Mouse (Mus musculus): ENCODE data around the gene Myo1g. TPM values are rescaled to one million over a fixed set of nuclear protein-coding genes. Genes with fewer than 3 reads are reported as not detected.

Myo1g gene
- total and polyA plus RNA-seq, 3 experiments, result 1.4 to 7.2 (median 1.4) TPM

DNA sequence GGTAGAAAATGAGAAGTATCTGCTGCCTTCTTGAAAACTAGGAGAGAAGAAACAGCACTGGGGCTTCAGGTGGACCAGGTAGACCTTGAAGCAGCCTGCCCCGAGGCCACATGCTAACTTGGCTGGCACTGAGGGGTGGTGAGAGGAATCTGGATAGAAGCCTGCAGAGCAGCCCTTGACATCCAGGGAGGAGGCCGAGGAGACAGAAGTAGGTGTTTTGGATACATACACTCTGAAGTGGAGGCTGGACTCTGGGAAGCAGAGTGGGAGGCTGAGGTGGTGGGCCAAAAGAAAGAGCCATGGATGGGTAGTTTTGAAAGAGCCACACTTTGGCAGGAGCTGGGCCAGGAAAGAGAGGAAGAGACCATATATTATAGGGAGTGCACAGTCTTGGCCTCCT lies 41.5 kb downstream of the Myo1g start:
- H3K27me3 ChIP-seq (ENCODE audit: control insufficient read depth, insufficient read depth, low read length), result no peaks in the 10 kb centered on the region
- TF ChIP-seq EP300 (IDR thresholded peaks at IDR 0.05; ENCODE audit: insufficient read depth, low read depth, low read length), result no peak
- no peak for TF ChIP-seq POLR2A (IDR thresholded peaks at IDR 0.05; ENCODE audit: insufficient read depth, low read depth, low read length)
- TF ChIP-seq CTCF (IDR thresholded peaks at IDR 0.05), result no peak
- H3K9ac ChIP-seq (ENCODE audit: low read depth, low read length), result no peak overlapping the region
- no peaks in the 10 kb centered on the region for H3K79me2 ChIP-seq (replicated peaks; ENCODE audit: control insufficient read depth, insufficient read depth, low read length)
- intact Hi-C loops (cut with DNase I), result loop anchor here (5.0 kb wide), 1 partner anchor 48 kb away; no protein-coding TSS in a partner anchor
- H3K36me3 ChIP-seq (ENCODE audit: control insufficient read depth, insufficient read depth, low read length), result peaks cover 2% of the 10 kb centered on the region
- WGBS, result 51% methylated on average over 2 of the region's 2 CpGs
- H3K4me1 ChIP-seq (ENCODE audit: control insufficient read depth, insufficient read depth, low read length), result peaks cover 2% of the 10 kb centered on the region
- no peak overlapping the region for H3K4me3 ChIP-seq
- H3K27ac ChIP-seq, result no peak overlapping the region
- no peak for DNase-seq

DNA sequence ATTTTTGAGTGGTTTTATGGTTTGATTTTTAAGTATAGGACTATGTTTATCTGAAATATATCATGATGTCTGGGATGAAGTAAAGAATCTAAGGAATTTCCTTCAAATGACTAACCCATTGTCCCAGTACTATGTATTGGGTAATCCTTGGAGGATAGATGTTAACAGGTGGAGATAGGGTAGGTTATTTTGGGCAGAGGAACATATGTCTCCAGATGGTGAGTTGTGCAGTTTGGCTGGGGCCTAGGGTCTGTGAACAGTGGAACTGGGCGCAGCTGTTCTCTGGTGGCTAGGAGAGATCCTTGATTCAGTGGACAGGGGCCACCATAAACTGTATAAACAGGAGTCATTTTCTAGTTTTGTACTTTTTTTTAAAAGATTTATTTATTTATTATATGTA lies 43.4 kb downstream of the Myo1g start:
- WGBS, result 83% methylated on average over 1 of the region's 1 CpGs
- DNase-seq, result no peak
- H3K4me3 ChIP-seq, result no peak overlapping the region
- no peaks in the 10 kb centered on the region for H3K27me3 ChIP-seq (ENCODE audit: control insufficient read depth, insufficient read depth, low read length)
- peaks cover 18% of the 10 kb centered on the region for H3K36me3 ChIP-seq (ENCODE audit: control insufficient read depth, insufficient read depth, low read length)
- H3K4me1 ChIP-seq (ENCODE audit: control insufficient read depth, insufficient read depth, low read length), result peaks cover 6% of the 10 kb centered on the region
- no peak overlapping the region for H3K9ac ChIP-seq (ENCODE audit: low read depth, low read length)
- intact Hi-C loops (cut with DNase I), result loop anchor here (5.0 kb wide), 1 partner anchor 50 kb away; no protein-coding TSS in a partner anchor
- H3K27ac ChIP-seq, result no peak overlapping the region
- H3K79me2 ChIP-seq (replicated peaks; ENCODE audit: control insufficient read depth, insufficient read depth, low read length), result no peaks in the 10 kb centered on the region
- TF ChIP-seq CTCF (IDR thresholded peaks at IDR 0.05), result no peak
- no peak for TF ChIP-seq POLR2A (IDR thresholded peaks at IDR 0.05; ENCODE audit: insufficient read depth, low read depth, low read length)
- no peak for TF ChIP-seq EP300 (IDR thresholded peaks at IDR 0.05; ENCODE audit: insufficient read depth, low read depth, low read length)

DNA sequence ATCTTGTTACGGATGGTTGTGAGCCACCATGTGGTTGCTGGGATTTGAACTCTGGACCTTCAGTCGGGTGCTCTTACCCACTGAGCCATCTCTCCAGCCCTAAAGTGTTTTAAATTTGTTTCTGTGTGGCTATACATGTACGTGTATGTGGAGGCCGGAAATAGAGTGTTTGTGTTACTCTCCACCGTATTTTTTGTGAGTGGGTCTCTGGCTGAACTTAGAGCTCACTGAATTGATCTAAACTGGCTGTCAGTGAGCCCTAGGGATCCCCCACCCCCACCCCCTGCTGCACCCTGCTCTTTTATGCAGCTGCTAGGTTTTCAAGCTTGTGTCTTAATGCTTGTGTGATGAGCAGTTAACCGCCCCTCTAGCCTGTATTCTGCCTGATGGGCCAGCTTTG lies 43.9 kb downstream of the Myo1g start:
- DNase-seq, result no peak
- Histone ChIP-seq H3K27me3 (ENCODE audit: control insufficient read depth, insufficient read depth, low read length) (no peaks in the 10 kb centered on the region), H3K9ac (ENCODE audit: low read depth, low read length) (no peak overlapping the region), H3K4me1 (ENCODE audit: control insufficient read depth, insufficient read depth, low read length) (peaks cover 6% of the 10 kb centered on the region), H3K79me2 (replicated peaks; ENCODE audit: control insufficient read depth, insufficient read depth, low read length) (no peaks in the 10 kb centered on the region), H3K27ac (no peak overlapping the region), H3K4me3 (no peak overlapping the region), H3K36me3 (ENCODE audit: control insufficient read depth, insufficient read depth, low read length) (peaks cover 22% of the 10 kb centered on the region)
- intact Hi-C loops (cut with DNase I), result loop anchor here (1.0 to 5.0 kb wide), 2 partner anchors 50 to 69 kb away; partner anchors contain the start of gene Ccm2
- TF ChIP-seq CTCF (IDR thresholded peaks at IDR 0.05) (no peak), POLR2A (IDR thresholded peaks at IDR 0.05; ENCODE audit: insufficient read depth, low read depth, low read length) (no peak), EP300 (IDR thresholded peaks at IDR 0.05; ENCODE audit: insufficient read depth, low read depth, low read length) (no peak)
- 71% methylated on average over 6 of the region's 6 CpGs for WGBS

DNA sequence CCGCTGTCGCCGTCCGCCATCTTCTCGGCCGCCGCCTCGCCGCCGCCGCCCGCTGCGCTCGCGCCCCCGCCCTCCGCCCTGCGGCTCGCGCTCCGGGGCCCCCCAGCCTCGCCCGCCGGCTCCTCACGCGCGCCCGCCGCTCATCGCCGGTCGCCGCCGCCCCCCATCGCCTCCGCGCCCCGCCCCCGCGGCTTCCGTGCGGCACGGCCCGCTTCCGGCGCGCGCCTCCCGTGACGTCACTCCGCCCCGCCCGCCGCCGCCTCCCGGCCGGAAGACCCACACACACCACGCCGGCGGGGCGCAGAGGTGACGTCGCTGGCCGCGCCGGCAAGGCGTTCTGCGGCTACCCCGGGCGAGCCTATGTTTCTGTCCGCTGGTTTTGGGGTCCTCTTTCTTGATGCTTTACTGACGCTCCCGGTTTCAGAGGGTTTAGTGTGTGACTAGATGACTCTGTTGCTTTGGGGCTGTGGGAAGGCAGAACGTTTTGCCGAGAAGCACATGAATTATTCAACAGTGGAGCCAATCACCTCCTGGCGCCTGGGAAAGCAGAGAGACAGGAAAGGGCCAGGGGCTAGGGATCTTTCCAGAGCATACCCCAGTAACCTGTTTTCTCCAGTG lies 44.8 kb downstream of the Myo1g start, which contains the start of gene Purb:
Purb (minus strand) TSS at position 51 of the 618 bp plus-strand sequence.
- DNase-seq, result peak; percentile 95 to 97
- H3K9ac ChIP-seq (ENCODE audit: low read depth, low read length), result peak within 1 kb of the TSS; percentile 82
- peaks cover 30% of the 10 kb centered on the region for H3K36me3 ChIP-seq (ENCODE audit: control insufficient read depth, insufficient read depth, low read length)
- H3K27ac ChIP-seq, result peak within 1 kb of the TSS; percentile 90
- peaks cover 2% of the 10 kb centered on the region; the same call in 1 of the 2 replicates for H3K79me2 ChIP-seq (replicated peaks; ENCODE audit: control insufficient read depth, insufficient read depth, low read length)
- intact Hi-C loops (cut with DNase I), result loop anchor here (1.0 to 5.0 kb wide), 3 partner anchors 31 to 70 kb away; partner anchors contain the start of genes Ccm2 and H2afv
- WGBS, result 13% methylated on average over 76 of the region's 76 CpGs
- TF ChIP-seq EP300 (IDR thresholded peaks at IDR 0.05; ENCODE audit: insufficient read depth, low read depth, low read length), result 0 out of 2 replicates have a peak, but pooled peaks have one; percentile 29
- peak; percentile 16; the same call in 1 of the 2 replicates for TF ChIP-seq CTCF (IDR thresholded peaks at IDR 0.05)
- peak; percentile 95 for TF ChIP-seq POLR2A (IDR thresholded peaks at IDR 0.05; ENCODE audit: insufficient read depth, low read depth, low read length)
- peaks cover 6% of the 10 kb centered on the region for H3K4me1 ChIP-seq (ENCODE audit: control insufficient read depth, insufficient read depth, low read length)
- peak within 1 kb of the TSS; percentile 83 for H3K4me3 ChIP-seq
- H3K27me3 ChIP-seq (ENCODE audit: control insufficient read depth, insufficient read depth, low read length), result no peaks in the 10 kb centered on the region

DNA sequence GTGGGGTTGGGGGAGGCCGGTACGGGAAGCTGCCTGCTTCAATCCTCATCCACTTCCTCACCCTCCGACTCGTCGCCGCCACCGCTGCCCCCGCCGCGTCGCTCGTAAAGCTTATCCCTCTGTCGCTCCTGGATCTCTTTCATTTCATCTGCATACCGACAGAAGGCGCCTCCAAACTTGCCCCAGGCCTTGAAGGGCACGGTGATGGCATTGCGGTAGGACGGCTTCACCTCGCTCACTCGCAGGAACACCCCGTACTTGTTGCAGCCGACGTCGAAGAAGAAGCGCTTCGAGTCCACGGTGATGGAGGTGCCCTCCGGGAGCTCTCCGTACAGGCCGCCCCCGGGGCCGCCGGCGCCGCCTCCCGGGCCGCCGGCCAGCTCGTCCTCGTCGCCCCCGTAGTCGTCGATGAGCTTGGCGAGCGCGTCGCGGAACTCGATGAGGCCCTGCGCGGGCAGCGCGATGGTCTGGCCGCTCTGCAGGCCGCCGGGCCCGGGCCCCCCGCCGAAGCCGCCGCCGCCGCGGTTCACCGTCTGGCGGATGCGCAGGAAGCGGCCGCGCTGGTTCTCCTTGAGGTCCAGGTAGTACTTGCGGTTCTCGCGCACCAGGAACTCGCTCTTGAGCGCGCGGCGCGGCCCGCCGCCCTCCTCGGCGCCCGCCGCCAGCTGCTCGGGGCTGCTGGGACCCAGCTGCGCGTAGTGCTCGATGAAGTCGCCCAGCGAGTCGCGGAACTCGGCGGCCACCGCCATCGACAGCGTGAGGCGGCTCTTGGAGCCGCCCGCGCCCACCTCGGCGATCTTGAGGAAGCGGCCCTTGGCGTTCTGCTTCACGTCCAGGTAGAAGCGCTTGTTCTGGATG lies 45.7 kb downstream of the Myo1g start:
- H3K4me1 ChIP-seq (ENCODE audit: control insufficient read depth, insufficient read depth, low read length), result peaks cover 10% of the 10 kb centered on the region
- peak overlapping the region; percentile 78 for H3K9ac ChIP-seq (ENCODE audit: low read depth, low read length)
- H3K27ac ChIP-seq, result peak overlapping the region; percentile 88
- H3K36me3 ChIP-seq (ENCODE audit: control insufficient read depth, insufficient read depth, low read length), result peaks cover 39% of the 10 kb centered on the region
- H3K79me2 ChIP-seq (replicated peaks; ENCODE audit: control insufficient read depth, insufficient read depth, low read length), result peaks cover 4% of the 10 kb centered on the region; the same call in 1 of the 2 replicates
- under 1% methylated on average over 109 of the region's 109 CpGs for WGBS
- H3K4me3 ChIP-seq, result peak overlapping the region; percentile 83
- intact Hi-C loops (cut with DNase I), result loop anchor here (2.0 to 5.0 kb wide), 2 partner anchors 30 to 52 kb away; partner anchors contain the start of gene H2afv
- H3K27me3 ChIP-seq (ENCODE audit: control insufficient read depth, insufficient read depth, low read length), result no peaks in the 10 kb centered on the region
- peak; percentile 74 to 78 for DNase-seq
- TF ChIP-seq EP300 (IDR thresholded peaks at IDR 0.05; ENCODE audit: insufficient read depth, low read depth, low read length) (no peak), POLR2A (IDR thresholded peaks at IDR 0.05; ENCODE audit: insufficient read depth, low read depth, low read length) (no peak), CTCF (IDR thresholded peaks at IDR 0.05) (no peak)

Measured in heart, adult 2 months (tissue).